Mouse (Mus musculus) mammary gland, adult 2 months (tissue): ENCODE results near the gene Hint1. TPM values are rescaled to one million over a fixed set of nuclear protein-coding genes. Genes with fewer than 3 reads are reported as not detected.

ENCODE experiments used
- polyA plus RNA-seq: library from polyadenylated mRNA; depleted of rRNA; stranded (reverse); fragments of >200 nt; gene quantifications from 2 replicates; pipeline ENCODE4 v1.2.3, GENCODE M21; 2012; ENCODE audit warnings: low replicate concordance; rRNA removed

The Hint1 gene
- 283 and 303 TPM in 2 replicates for polyA plus RNA-seq

DNA sequence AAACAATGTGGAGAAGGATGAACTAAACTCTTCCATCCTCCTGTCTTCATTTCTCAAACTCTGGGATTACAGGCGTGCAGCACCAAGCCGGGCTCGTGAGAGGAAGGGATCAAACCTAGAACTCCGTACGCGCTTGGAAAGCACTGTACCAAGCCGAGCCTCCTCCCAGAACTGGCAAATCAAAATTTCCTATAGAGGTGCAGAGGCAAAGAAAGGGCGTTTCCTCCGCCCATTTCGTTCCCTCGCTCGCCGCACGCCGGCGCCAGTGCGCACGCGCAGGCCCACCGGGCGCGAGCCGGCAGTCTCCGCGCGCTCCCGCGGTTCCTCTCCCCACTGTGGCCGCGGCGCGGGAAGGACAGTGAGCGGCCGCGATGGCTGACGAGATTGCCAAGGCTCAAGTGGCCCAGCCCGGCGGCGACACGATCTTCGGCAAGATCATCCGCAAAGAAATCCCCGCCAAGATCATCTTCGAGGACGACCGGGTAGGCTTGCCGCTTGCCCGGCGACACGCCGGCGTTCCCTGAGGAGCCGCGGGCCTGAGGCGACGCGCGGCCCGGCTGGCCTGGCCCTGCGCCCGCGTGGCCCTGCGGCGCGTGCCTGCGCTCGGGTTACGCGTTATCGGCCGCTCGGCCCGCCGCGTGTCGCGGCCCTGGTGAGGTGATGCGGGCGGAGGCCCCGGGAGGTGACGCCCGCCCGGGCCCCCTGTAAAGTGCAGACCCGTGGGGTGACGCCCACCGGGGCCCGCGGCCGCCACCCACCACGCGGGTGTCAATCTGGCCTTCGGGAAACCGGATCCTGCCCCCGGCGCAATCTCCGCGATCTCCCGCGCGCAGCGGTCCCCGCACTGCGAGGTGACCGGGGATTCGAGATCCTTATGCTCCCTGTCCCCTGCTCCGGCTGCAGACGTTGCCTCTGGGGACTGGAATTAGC lies at the start of gene Hint1:
TSS of gene Hint1 (plus strand) at position 265 of the 930 bp plus-strand sequence.

DNA sequence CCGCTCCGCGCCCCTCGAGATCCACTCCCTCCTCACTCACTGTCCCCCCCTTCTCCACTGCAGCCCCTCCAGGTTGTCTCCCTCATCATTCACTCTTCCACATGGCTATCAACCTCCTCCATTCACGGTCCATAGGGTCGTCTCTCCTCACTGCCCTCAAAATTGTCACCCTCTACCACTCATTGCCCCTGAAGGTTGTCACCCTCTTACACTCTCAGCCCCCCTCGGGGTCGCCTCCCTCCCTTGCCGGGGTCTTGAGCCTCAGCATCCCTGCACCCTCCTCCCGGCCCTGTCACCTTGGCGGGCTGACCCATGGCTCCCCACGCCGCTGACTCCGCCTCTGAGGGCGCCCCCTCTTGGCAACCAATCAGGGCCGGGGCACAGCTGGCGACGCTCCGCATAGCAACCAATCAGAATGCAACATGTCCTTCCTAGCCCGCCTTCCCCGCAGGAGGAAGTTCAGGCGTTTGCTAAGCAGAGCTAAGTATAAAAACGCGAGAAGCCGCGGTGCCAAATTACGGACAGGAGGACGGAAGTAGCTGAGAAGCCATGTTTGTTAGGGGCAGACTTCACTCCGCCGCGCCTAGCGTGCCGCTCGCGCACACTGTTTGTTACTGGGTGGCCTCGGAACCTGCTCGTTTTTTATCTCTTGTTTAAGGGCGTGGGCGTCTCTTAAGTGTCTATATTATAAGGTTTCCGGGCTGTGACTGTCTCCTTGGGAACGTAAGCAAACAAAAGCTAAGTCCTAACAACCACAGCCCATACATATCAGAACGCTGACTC lies 5.7 kb upstream of the Hint1 start, which contains the start of gene Lyrm7:
TSS of gene Lyrm7 (minus strand) at position 661 of the 783 bp plus-strand sequence.

GRCm38 (mm10) chr11:54902333-54903323 lies 36.4 kb downstream of the Hint1 start, which contains the start of gene Gpx3:
Gene Gpx3 (plus strand): TSS chr11:54902453.

Other genes with a start within 250 kb of the Hint1 start
- 35.7 and 60.0 TPM in 2 replicates for gene Cdc42se2, start 78.7 kb upstream of the Hint1 start, polyA plus RNA-seq
- 0.67 and 2.5 TPM in 2 replicates for gene Lyrm7, start 5.5 kb upstream of the Hint1 start, polyA plus RNA-seq
- gene Gpx3, start 36.1 kb downstream of the Hint1 start, polyA plus RNA-seq = 938 and 1,116 TPM in 2 replicates
- 43.9 and 75.2 TPM in 2 replicates for gene Tnip1, start 96.5 kb downstream of the Hint1 start, polyA plus RNA-seq
- gene Anxa6, start 167.1 kb downstream of the Hint1 start, polyA plus RNA-seq = 181 and 229 TPM in 2 replicates
- 8.4 and 15.0 TPM in 2 replicates for gene Ccdc69, start 211.7 kb downstream of the Hint1 start, polyA plus RNA-seq
- gene Gm2a, start 231.7 kb downstream of the Hint1 start, polyA plus RNA-seq = 137 and 138 TPM in 2 replicates